Mouse (Mus musculus) C2C12 (cell line): ENCODE data around the gene Nlrp14. TPM values are rescaled to one million over a fixed set of nuclear protein-coding genes. Genes with fewer than 3 reads are reported as not detected.

Experiments
- H3K27me3 ChIP-seq: one replicate; pipeline ENCODE4 v1.6.1; 2011; ENCODE audit not compliant: control insufficient read depth, insufficient read depth, insufficient read length
- H3K36me3 ChIP-seq: one replicate; pipeline ENCODE4 v1.6.1; 2011; ENCODE audit not compliant: control insufficient read depth, insufficient read depth
- H3K4me3 ChIP-seq: one replicate; pipeline ENCODE4 v1.5.1; 2011; ENCODE audit warnings: mild to moderate bottlenecking, control low read depth; ENCODE audit not compliant: poor library complexity, insufficient read depth, severe bottlenecking
- H3K79me2 ChIP-seq: one replicate; pipeline ENCODE4 v1.6.1; 2011; ENCODE audit not compliant: control insufficient read depth, insufficient read depth
- H3K79me3 ChIP-seq: one replicate; pipeline ENCODE4 v1.6.1; 2011; ENCODE audit warnings: low read depth, control low read depth
- H3ac ChIP-seq: one replicate; pipeline ENCODE3; 2011; ENCODE audit warnings: low read depth; ENCODE audit not compliant: control insufficient read depth, insufficient read length
- CEBPB ChIP-seq: IDR thresholded peaks from one replicate; pipeline ENCODE4 v1.6.1; 2011; ENCODE audit warnings: low read depth, mild to moderate bottlenecking, control low read depth, moderate library complexity
- CTCF ChIP-seq: IDR thresholded peaks from one replicate; pipeline ENCODE4 v1.5.1; 2011; ENCODE audit not compliant: control insufficient read depth, insufficient read depth, insufficient read length
- FOSL1 ChIP-seq: IDR thresholded peaks from one replicate; pipeline ENCODE4 v1.8.0; 2011; ENCODE audit warnings: mild to moderate bottlenecking, low read length; ENCODE audit not compliant: poor library complexity, insufficient read depth, severe bottlenecking
- MAX ChIP-seq: IDR thresholded peaks from one replicate; pipeline ENCODE4 v1.6.1; 2011; ENCODE audit warnings: mild to moderate bottlenecking, control low read depth
- MYOD1 ChIP-seq: IDR thresholded peaks from one replicate; pipeline ENCODE4 v1.6.1; 2011; ENCODE audit warnings: low read depth; ENCODE audit not compliant: control insufficient read depth, insufficient read length
- MYOG ChIP-seq: IDR thresholded peaks from one replicate; pipeline ENCODE4 v1.6.1; 2011; ENCODE audit not compliant: control insufficient read depth, insufficient read length; ENCODE audit errors: extremely low read depth
- USF1 ChIP-seq: IDR thresholded peaks from one replicate; pipeline ENCODE4 v1.6.1; 2011; ENCODE audit warnings: low read depth, mild to moderate bottlenecking, control low read depth, moderate library complexity
- polyA plus RNA-seq: library from polyadenylated mRNA; unstranded; fragments of >200 nt; fragmentation: generic; extraction: Trizol; gene quantifications from one replicate; pipeline ENCODE4 v1.2.1, GENCODE M21; 2012; ENCODE audit warnings: missing spikeins

The Nlrp14 gene
- polyA plus RNA-seq, 1 experiment, result not detected

- Histone ChIP-seq H3ac (no peak overlapping the region), H3K79me3 (no peaks in the 10 kb centered on the region), H3K4me3 (no peak overlapping the region), H3K79me2 (no peaks in the 10 kb centered on the region), H3K27me3 (no peaks in the 10 kb centered on the region), H3K36me3 (no peaks in the 10 kb centered on the region)
- TF ChIP-seq MYOG (no peak), CTCF (no peak), USF1 (no peak), CEBPB (no peak), FOSL1 (no peak), MYOD1 (no peak), MAX (no peak)
Observed at GRCm38 (mm10) chr7:107210126-107210576, 43.4 kb downstream of the Nlrp14 start.

GRCm38 (mm10) chr7:107215723-107216122 lies 48.9 kb downstream of the Nlrp14 start:
- no peak overlapping the region for H3K4me3 ChIP-seq
- TF ChIP-seq MYOG, result no peak
- TF ChIP-seq MYOD1, result no peak
- TF ChIP-seq CTCF, result no peak
- TF ChIP-seq MAX, result no peak
- TF ChIP-seq FOSL1, result no peak
- no peak for TF ChIP-seq CEBPB
- no peak for TF ChIP-seq USF1

GRCm38 (mm10) chr7:107216845-107217244 lies 50.1 kb downstream of the Nlrp14 start:
- Histone ChIP-seq H3K27me3 (no peaks in the 10 kb centered on the region), H3K79me2 (no peaks in the 10 kb centered on the region), H3K36me3 (no peaks in the 10 kb centered on the region), H3K4me3 (no peak overlapping the region), H3K79me3 (no peaks in the 10 kb centered on the region), H3ac (no peak overlapping the region)
- TF ChIP-seq FOSL1 (no peak), MYOD1 (no peak), MYOG (no peak), MAX (no peak), CTCF (no peak), CEBPB (no peak), USF1 (no peak)

More at GRCm38 (mm10) chr7:107215723-107216122, 48.9 kb downstream of the Nlrp14 start:
- Histone ChIP-seq H3K27me3 (no peaks in the 10 kb centered on the region), H3K79me3 (no peaks in the 10 kb centered on the region), H3ac (no peak overlapping the region), H3K79me2 (no peaks in the 10 kb centered on the region), H3K36me3 (no peaks in the 10 kb centered on the region)

- TF ChIP-seq MYOG (no peak), MAX (no peak), FOSL1 (no peak), CEBPB (no peak), MYOD1 (no peak), USF1 (no peak), CTCF (no peak)
- Histone ChIP-seq H3K4me3 (no peak overlapping the region), H3K79me2 (no peaks in the 10 kb centered on the region), H3K36me3 (no peaks in the 10 kb centered on the region), H3ac (no peak overlapping the region), H3K27me3 (no peaks in the 10 kb centered on the region), H3K79me3 (no peaks in the 10 kb centered on the region)
Observed at GRCm38 (mm10) chr7:107236854-107237253, 70.1 kb downstream of the Nlrp14 start.

- H3K36me3 ChIP-seq, result no peaks in the 10 kb centered on the region
- TF ChIP-seq MAX, result no peak
- TF ChIP-seq USF1, result no peak
- TF ChIP-seq MYOD1, result no peak
Observed at GRCm38 (mm10) chr7:107237498-107237897, 70.7 kb downstream of the Nlrp14 start.

GRCm38 (mm10) chr7:107241371-107241883 lies 74.6 kb downstream of the Nlrp14 start:
- Histone ChIP-seq H3K36me3 (no peaks in the 10 kb centered on the region), H3ac (no peak overlapping the region), H3K79me2 (no peaks in the 10 kb centered on the region), H3K79me3 (no peaks in the 10 kb centered on the region), H3K27me3 (no peaks in the 10 kb centered on the region), H3K4me3 (no peak overlapping the region)
- no peak for TF ChIP-seq MAX
- TF ChIP-seq USF1, result no peak
- TF ChIP-seq CTCF, result no peak
- TF ChIP-seq MYOD1, result no peak
- no peak for TF ChIP-seq MYOG
- TF ChIP-seq FOSL1, result no peak
- TF ChIP-seq CEBPB, result no peak

More at GRCm38 (mm10) chr7:107237498-107237897, 70.7 kb downstream of the Nlrp14 start:
- Histone ChIP-seq H3ac (no peak overlapping the region), H3K4me3 (no peak overlapping the region), H3K27me3 (no peaks in the 10 kb centered on the region), H3K79me3 (no peaks in the 10 kb centered on the region), H3K79me2 (no peaks in the 10 kb centered on the region)

Other genes with a start within 250 kb of the Nlrp14 start
- not detected for gene Olfr709-ps1, start 234.8 kb upstream of the Nlrp14 start, polyA plus RNA-seq
- gene Olfr710, start 218.7 kb upstream of the Nlrp14 start, polyA plus RNA-seq, result not detected
- not detected for gene Olfr6, start 203.1 kb upstream of the Nlrp14 start, polyA plus RNA-seq
- not detected for gene Olfr711, start 191.5 kb upstream of the Nlrp14 start, polyA plus RNA-seq
- not detected for gene Olfr2, start 160.9 kb upstream of the Nlrp14 start, polyA plus RNA-seq
- not detected for gene Olfr713, start 135.8 kb upstream of the Nlrp14 start, polyA plus RNA-seq
- gene Olfr714, start 96.0 kb upstream of the Nlrp14 start, polyA plus RNA-seq, result not detected
- not detected for gene Olfr17, start 73.8 kb upstream of the Nlrp14 start, polyA plus RNA-seq
- gene Olfr715b, start 56.6 kb upstream of the Nlrp14 start, polyA plus RNA-seq, result not detected
- not detected for gene Olfr715, start 35.9 kb upstream of the Nlrp14 start, polyA plus RNA-seq
- gene Olfr716, start 28.7 kb upstream of the Nlrp14 start, polyA plus RNA-seq, result not detected
- not detected for gene Rbmxl2, start 42.5 kb downstream of the Nlrp14 start, polyA plus RNA-seq
- gene Syt9, start 203.7 kb downstream of the Nlrp14 start, polyA plus RNA-seq, result not detected